Mouse (Mus musculus) forebrain, embryonic 12.5 days (tissue): ENCODE data around the gene Mrs2. TPM values are rescaled to one million over a fixed set of nuclear protein-coding genes. Genes with fewer than 3 reads are reported as not detected.
"Not testable (repeated sequence)": the region's sequence is repeated elsewhere in the genome, so short reads cannot be mapped to it uniquely, and the experiment has no call there.

Experiments used
- ATAC-seq: fragments of 200-750 bp; cut with Nextera tagmentation; 2 replicates; pipeline ENCODE4 v1.8.0; 2017; ENCODE audit warnings: moderate TSS enrichment; ENCODE audit not compliant: low FRiP score
- H3K27ac ChIP-seq: fragments of 300-500 bp; sonication (generic); 2 replicates; pipeline ENCODE4 v1.5.1; 2016; ENCODE audit warnings: mild to moderate bottlenecking
- H3K27me3 ChIP-seq: fragments of 300-500 bp; sonication (generic); 2 replicates; pipeline ENCODE4 v1.6.1; 2016; ENCODE audit warnings: mild to moderate bottlenecking
- H3K36me3 ChIP-seq: fragments of 300-500 bp; sonication (generic); replicated peaks from 2 replicates; pipeline ENCODE4 v1.6.1; 2016; ENCODE audit warnings: mild to moderate bottlenecking
- H3K4me1 ChIP-seq: fragments of 300-500 bp; sonication (generic); 2 replicates; pipeline ENCODE4 v1.6.1; 2016
- H3K4me2 ChIP-seq: fragments of 300-500 bp; sonication (generic); 2 replicates; pipeline ENCODE4 v1.6.1; 2016; ENCODE audit warnings: mild to moderate bottlenecking, moderate library complexity
- H3K4me3 ChIP-seq: fragments of 300-500 bp; sonication (generic); replicated peaks from 2 replicates; pipeline ENCODE4 v1.5.1; 2016; ENCODE audit warnings: mild to moderate bottlenecking
- H3K9ac ChIP-seq: fragments of 300-500 bp; sonication (generic); 2 replicates; pipeline ENCODE4 v1.6.1; 2016; ENCODE audit warnings: mild to moderate bottlenecking
- H3K9me3 ChIP-seq: fragments of 300-500 bp; sonication (generic); 2 replicates; pipeline ENCODE4 v1.6.1; 2016
- WGBS: fragments of 180-500 bp; shearing (Covaris S2); methylation state at CpG from one replicate; pipeline ENCODE4 v1.1.7; 2016; 5-methylcytosine and 5-hydroxymethylcytosine counted together
- polyA plus RNA-seq: library from polyadenylated mRNA; unstranded; fragments of >200 nt; fragmentation: Nextera tagmentation; extraction: Ambion mirVana; gene quantifications from 2 replicates; pipeline ENCODE4 v1.2.1, GENCODE M21; 2016

Gene Mrs2
- polyA plus RNA-seq, 1 experiment from 2014 or later = 23.8 TPM

DNA sequence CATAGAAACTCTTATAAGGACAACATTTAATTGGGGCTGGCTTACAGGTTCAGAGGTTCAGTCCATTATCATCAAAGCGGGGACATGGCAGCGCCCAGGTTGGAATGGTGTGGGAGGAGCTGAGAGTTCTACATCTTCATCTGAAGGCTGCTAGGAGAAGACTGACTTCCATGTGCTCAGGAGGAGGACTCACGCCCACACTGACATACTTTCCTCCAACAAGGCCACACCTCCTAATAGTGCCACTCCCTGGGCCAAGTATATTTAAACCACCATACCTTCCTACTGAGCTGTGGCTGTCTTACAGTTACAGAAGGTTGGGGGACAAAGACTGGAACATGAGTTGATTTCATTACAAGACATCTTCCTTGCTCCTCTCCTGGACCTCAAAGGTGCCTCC is 48.4 kb downstream of the Mrs2 start:
- not testable (repeated sequence) for H3K36me3 ChIP-seq, H3K4me3 ChIP-seq, H3K4me1 ChIP-seq, H3K27ac ChIP-seq, H3K4me2 ChIP-seq, H3K27me3 ChIP-seq, H3K9ac ChIP-seq, H3K9me3 ChIP-seq, ATAC-seq
- WGBS = 89% methylated on average over 3 of the region's 3 CpGs

DNA sequence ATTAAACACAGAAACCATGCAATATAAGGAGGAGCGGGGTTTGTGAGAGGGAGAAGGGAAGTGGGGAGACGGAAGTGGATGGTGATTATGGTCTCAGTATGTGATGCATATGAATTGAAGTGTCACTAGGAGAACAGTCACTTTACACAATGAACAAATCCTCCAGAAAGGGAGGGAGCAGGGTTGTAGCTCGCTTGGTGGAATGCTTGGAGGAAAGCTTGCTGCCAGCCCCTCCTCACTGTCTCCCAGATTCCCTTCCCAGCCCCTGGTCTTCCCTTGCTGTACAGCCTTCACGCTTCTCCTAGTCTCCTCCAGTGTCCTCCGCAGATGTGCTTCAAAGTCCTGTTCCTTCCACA is 54.4 kb downstream of the Mrs2 start:
- Histone ChIP-seq H3K9me3 (no peaks in the 10 kb centered on the region), H3K36me3 (no peaks in the 10 kb centered on the region), H3K9ac (no peak overlapping the region), H3K4me2 (peak overlapping the region; percentile 44), H3K27ac (no peak overlapping the region), H3K4me1 (0 out of 2 replicates have a peak, but pooled peaks cover 8% of the 10 kb centered on the region), H3K4me3 (peak overlapping the region; percentile 22; the same call in 1 of the 2 replicates), H3K27me3 (no peaks in the 10 kb centered on the region)
- WGBS = 42% methylated on average over 5 of the region's 5 CpGs
- no peak for ATAC-seq

DNA sequence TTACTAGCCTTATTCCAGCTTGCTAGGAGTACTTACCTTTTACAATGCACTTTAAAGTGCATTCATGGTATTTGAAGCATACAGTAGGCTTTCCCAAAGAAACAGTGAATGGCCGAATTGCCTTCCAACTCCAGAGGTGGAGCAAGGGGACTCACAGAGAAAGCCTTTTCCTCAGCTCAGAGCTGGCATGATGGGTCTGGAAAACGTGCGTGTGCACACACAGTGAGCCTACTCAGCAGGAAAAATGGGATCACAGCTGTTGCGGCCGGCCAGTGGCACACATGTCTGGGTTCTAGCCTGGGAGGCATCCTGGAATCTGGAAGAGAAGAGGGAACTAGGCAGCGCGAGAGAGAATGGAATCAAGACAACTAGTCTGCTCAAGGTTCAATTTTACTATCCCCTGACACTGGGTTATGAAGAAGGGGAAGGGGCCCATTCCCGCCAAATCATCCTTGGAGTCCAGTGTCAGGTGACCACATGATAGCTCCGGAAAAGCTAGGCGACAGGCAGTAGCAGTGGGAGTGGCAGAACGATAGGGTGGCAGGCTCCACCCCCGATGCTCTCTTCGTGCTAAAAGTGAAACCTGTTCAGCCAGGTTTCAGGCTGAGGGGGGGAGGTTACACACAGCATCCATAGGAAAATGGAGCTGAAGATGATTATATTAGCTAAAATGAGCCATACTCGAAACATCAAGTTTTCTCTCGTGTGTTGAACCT is 54.9 kb downstream of the Mrs2 start:
- Histone ChIP-seq H3K4me3 (peak overlapping the region; percentile 22; the same call in 1 of the 2 replicates), H3K9ac (no peak overlapping the region), H3K9me3 (no peaks in the 10 kb centered on the region), H3K4me2 (peak overlapping the region; percentile 44), H3K4me1 (0 out of 2 replicates have a peak, but pooled peaks cover 8% of the 10 kb centered on the region), H3K36me3 (no peaks in the 10 kb centered on the region), H3K27me3 (no peaks in the 10 kb centered on the region), H3K27ac (no peak overlapping the region)
- WGBS = 22% methylated on average over 15 of the region's 15 CpGs
- ATAC-seq = no peak

DNA sequence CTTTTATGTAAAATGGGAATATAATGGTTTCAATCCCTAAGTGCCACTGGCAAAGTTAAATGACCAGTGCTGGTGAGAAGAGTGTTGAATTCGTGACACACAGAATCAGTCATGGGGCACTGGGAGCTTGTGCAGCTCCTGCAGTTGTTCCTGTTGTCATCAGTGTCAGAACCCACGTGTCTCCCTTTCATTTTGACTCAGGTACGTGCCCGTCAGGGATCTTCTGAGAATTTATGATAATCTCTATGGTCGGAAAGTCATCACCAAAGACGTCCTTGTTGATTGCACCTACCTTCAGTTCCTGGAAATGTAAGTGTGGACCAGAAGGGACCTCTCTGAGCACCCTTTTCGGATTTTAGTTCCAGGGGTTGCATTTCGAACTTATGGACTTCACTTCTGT is 58.1 kb downstream of the Mrs2 start:
- Histone ChIP-seq H3K4me1 (0 out of 2 replicates have a peak, but pooled peaks cover 8% of the 10 kb centered on the region), H3K4me3 (no peak overlapping the region), H3K9ac (no peak overlapping the region), H3K9me3 (no peaks in the 10 kb centered on the region), H3K27ac (no peak overlapping the region), H3K36me3 (no peaks in the 10 kb centered on the region), H3K27me3 (no peaks in the 10 kb centered on the region), H3K4me2 (no peak overlapping the region)
- WGBS = 89% methylated on average over 8 of the region's 8 CpGs
- no peak for ATAC-seq

DNA sequence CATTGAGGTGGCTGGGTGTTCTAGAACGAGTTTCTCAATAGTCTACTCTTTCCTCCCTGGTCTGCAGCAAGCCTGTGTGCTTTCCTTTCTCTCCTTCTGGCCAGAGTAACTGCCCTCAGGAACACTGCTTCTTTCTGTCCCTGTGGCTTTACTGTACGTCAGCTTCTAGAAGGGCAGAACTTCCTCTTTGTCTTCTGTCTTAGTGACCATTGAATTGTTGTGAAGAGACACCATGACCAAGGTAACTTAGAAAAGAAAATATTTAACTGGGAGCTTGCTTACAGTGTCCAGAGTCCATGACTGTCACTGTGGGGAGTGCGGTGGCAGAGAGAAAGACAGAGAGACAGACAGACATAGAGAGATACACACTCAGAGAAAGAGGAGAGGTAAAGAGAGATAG is 60.1 kb downstream of the Mrs2 start:
- ATAC-seq = no peak
- no peak overlapping the region for H3K4me2 ChIP-seq
- no peaks in the 10 kb centered on the region for H3K27me3 ChIP-seq
- no peaks in the 10 kb centered on the region for H3K4me1 ChIP-seq
- no peaks in the 10 kb centered on the region for H3K9me3 ChIP-seq
- H3K27ac ChIP-seq = no peak overlapping the region
- 76% methylated on average over 3 of the region's 3 CpGs for WGBS
- H3K4me3 ChIP-seq = no peak overlapping the region
- H3K9ac ChIP-seq = no peak overlapping the region
- no peaks in the 10 kb centered on the region for H3K36me3 ChIP-seq

DNA sequence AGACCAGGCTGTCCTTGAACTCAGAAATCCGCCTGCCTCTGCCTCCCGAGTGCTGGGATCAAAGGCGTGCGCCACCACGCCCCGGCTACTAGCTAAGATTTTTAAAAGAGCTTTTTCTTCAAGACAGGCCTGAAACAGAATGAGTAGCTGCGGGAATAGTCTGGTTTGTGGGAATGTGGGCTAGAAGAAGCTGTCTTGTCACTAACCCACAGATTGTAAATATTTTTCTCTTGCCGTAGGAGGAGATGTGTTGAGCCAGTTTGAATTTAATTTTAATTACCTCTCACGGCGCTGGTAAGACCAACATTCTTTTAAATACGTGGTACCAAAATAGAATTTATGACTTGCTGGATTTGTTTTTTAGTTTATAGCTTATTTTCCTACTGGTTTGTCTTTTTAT is 61.5 kb downstream of the Mrs2 start:
- no peak overlapping the region for H3K4me3 ChIP-seq
- H3K36me3 ChIP-seq = no peaks in the 10 kb centered on the region
- WGBS = 91% methylated on average over 11 of the region's 11 CpGs
- no peak overlapping the region for H3K4me2 ChIP-seq
- no peak overlapping the region for H3K27ac ChIP-seq
- no peaks in the 10 kb centered on the region for H3K27me3 ChIP-seq
- H3K4me1 ChIP-seq = no peaks in the 10 kb centered on the region
- no peaks in the 10 kb centered on the region for H3K9me3 ChIP-seq
- ATAC-seq = no peak
- H3K9ac ChIP-seq = no peak overlapping the region

DNA sequence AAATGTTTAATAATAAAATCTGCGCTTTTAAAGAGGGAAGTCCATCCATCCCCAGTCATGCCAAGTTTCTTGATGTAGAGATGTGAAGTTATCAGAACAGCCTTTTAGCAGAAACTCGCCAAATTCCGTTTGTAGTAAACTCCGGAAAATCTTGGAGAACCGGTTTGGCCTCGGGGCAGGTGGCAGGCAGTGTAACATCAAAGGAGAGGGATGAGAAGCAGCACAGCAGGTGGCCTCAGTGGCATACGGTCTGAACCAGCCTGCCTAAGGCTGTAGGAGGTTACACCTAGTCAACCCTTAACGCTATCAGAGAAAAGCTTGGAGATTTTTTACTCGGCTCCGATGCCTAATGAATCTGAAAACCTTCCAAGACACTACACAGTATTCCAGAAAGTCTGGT is 64.7 kb downstream of the Mrs2 start:
- H3K4me2 ChIP-seq = no peak overlapping the region
- H3K9ac ChIP-seq = no peak overlapping the region
- H3K27ac ChIP-seq = no peak overlapping the region
- H3K36me3 ChIP-seq = no peaks in the 10 kb centered on the region
- H3K9me3 ChIP-seq = no peaks in the 10 kb centered on the region
- no peaks in the 10 kb centered on the region for H3K4me1 ChIP-seq
- 25% methylated on average over 10 of the region's 10 CpGs for WGBS
- ATAC-seq = no peak
- no peak overlapping the region for H3K4me3 ChIP-seq
- no peaks in the 10 kb centered on the region for H3K27me3 ChIP-seq

DNA sequence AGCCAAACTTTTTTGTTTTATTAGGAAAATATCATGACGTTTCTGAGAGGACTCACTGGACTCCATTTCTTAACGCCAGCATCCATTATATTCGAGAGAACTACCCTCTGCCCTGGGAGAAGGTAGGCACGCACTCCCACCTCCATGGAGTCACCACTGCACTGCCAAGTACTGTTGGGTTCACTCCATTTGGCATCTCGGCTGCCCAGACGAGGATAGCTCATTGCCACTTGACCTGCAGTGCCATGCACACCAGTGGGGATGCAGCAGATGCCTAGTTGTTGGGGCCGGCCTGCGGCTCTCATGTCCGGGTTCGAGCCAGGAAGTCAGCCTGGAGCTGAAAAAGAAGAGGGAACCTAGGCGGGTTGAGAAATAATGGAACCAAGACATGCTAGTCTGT is 65.1 kb downstream of the Mrs2 start:
- H3K9me3 ChIP-seq = no peaks in the 10 kb centered on the region
- no peak overlapping the region for H3K4me3 ChIP-seq
- 61% methylated on average over 11 of the region's 11 CpGs for WGBS
- no peak overlapping the region for H3K27ac ChIP-seq
- no peak overlapping the region for H3K4me2 ChIP-seq
- H3K9ac ChIP-seq = no peak overlapping the region
- no peaks in the 10 kb centered on the region for H3K27me3 ChIP-seq
- H3K4me1 ChIP-seq = no peaks in the 10 kb centered on the region
- no peaks in the 10 kb centered on the region for H3K36me3 ChIP-seq
- no peak for ATAC-seq

DNA sequence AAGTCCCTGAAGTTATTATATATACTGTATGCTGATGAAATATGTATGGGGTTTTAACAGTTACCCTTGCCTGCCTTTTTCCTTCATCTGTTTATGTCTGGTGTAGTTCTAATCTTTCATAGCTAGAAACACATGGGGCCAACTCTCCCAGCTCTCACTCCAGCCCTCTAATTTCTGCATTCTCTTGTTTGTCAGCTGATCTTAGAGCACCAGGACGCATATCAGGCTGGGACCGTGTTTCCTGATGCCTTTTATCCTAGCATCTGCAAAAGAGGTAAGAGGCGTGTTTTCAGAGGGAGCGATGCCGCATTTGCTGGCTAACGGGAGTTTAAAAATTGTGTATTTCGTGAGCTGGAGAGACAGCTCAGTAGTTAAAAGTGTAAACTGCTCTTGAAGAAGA is 67.5 kb downstream of the Mrs2 start:
- H3K9me3 ChIP-seq = no peaks in the 10 kb centered on the region
- no peaks in the 10 kb centered on the region for H3K36me3 ChIP-seq
- 83% methylated on average over 7 of the region's 7 CpGs for WGBS
- no peak overlapping the region for H3K9ac ChIP-seq
- H3K4me3 ChIP-seq = no peak overlapping the region
- no peak overlapping the region for H3K4me2 ChIP-seq
- no peak overlapping the region for H3K27ac ChIP-seq
- no peak for ATAC-seq
- H3K4me1 ChIP-seq = no peaks in the 10 kb centered on the region
- H3K27me3 ChIP-seq = no peaks in the 10 kb centered on the region

DNA sequence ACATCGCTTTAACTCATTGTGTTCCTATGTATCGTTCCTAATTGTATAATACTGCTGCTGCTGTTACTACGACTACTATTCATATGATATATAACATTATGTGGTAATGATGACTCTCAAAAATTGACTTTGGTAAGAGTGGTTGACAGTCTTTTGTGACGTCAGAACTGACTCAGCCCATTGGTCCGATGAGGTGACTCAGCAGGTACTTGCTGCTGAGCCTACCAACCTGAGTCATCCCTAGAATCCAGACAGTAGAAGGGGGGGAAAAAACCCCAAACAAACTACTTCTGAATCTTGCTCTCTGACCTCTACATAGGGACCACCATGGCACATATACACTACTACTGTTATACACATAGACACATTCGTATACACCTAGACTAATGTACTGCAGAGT is 71.3 kb downstream of the Mrs2 start:
- Histone ChIP-seq H3K4me2 (no peak overlapping the region), H3K36me3 (no peaks in the 10 kb centered on the region), H3K4me3 (no peak overlapping the region), H3K4me1 (peaks cover 4% of the 10 kb centered on the region; the same call in 1 of the 2 replicates), H3K27ac (no peak overlapping the region), H3K9me3 (no peaks in the 10 kb centered on the region), H3K27me3 (no peaks in the 10 kb centered on the region), H3K9ac (no peak overlapping the region)
- 90% methylated on average over 6 of the region's 6 CpGs for WGBS
- ATAC-seq = no peak

DNA sequence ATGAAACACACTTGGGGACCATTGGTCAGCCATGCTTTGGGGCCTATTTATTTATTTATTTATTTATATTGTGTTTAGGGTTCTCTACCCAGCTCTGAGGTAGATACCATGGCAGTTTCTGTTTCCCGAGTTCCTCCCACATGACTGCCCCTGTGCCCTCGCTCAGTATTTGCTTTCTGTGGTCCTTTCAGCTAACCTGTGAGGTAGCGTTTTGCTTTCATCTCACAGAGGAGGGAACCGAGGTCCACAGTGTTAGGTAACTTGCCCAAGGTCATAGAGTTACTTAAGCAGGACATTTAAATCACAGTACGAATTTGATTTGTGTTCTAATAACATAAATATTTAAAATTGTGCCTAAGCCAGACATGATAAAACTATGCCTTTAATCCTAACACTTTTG is 73.0 kb downstream of the Mrs2 start:
- Histone ChIP-seq H3K27me3 (0 out of 2 replicates have a peak, but pooled peaks cover 4% of the 10 kb centered on the region), H3K27ac (no peak overlapping the region), H3K36me3 (no peaks in the 10 kb centered on the region), H3K4me2 (no peak overlapping the region), H3K4me3 (no peak overlapping the region), H3K9ac (no peak overlapping the region), H3K9me3 (no peaks in the 10 kb centered on the region), H3K4me1 (peaks cover 8% of the 10 kb centered on the region; the same call in 1 of the 2 replicates)
- 91% methylated on average over 5 of the region's 5 CpGs for WGBS
- no peak for ATAC-seq

DNA sequence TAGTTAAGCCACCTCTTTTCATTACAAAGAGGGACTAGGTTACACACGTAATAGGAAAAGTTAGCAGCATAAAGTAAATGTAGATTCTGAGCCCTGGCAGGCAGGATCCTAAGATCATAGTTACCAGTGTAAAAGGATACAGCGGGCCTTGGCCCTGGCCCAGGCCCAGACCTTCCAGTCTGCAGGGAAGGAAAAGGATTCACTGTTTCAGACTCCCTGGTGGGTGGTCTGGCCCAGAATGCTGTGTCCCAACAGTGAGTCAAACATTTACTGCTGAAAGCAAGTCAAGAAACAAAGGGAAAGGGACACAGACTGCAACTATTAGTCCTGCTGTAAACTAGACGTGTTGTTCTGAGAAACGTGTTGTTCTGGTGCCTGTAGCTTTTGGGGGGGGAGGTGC is 74.6 kb downstream of the Mrs2 start:
- no peak overlapping the region for H3K9ac ChIP-seq
- no peak overlapping the region for H3K4me2 ChIP-seq
- WGBS = 23% methylated on average over 4 of the region's 4 CpGs
- no peak overlapping the region for H3K27ac ChIP-seq
- no peak overlapping the region for H3K4me3 ChIP-seq
- H3K9me3 ChIP-seq = no peaks in the 10 kb centered on the region
- no peak for ATAC-seq
- H3K27me3 ChIP-seq = 0 out of 2 replicates have a peak, but pooled peaks cover 4% of the 10 kb centered on the region
- H3K4me1 ChIP-seq = peaks cover 8% of the 10 kb centered on the region; the same call in 1 of the 2 replicates
- no peaks in the 10 kb centered on the region for H3K36me3 ChIP-seq

DNA sequence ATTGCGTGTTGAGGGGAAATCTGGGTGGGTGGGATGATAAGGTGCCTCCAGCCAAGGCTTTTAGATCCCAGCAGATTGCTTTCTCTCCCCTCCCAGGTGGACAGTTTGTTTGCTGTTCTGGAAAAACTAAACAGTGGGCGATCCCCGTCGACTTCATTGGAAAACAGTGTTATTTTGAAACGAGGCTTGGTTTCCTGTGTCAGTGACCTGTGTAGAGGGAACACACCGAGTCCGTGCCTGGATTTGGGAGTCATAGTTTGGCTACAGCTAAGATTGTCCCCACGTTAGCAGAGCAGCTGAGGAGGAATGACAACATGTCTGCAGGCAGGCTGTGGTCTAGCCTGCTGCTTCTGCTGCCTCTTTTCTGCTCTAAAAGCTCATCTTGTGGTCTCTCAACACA is 76.9 kb downstream of the Mrs2 start:
- H3K4me3 ChIP-seq = no peak overlapping the region
- H3K9ac ChIP-seq = no peak overlapping the region
- no peak overlapping the region for H3K4me2 ChIP-seq
- no peaks in the 10 kb centered on the region for H3K9me3 ChIP-seq
- H3K36me3 ChIP-seq = no peaks in the 10 kb centered on the region
- ATAC-seq = no peak
- H3K27me3 ChIP-seq = 0 out of 2 replicates have a peak, but pooled peaks cover 4% of the 10 kb centered on the region
- peaks cover 8% of the 10 kb centered on the region; the same call in 1 of the 2 replicates for H3K4me1 ChIP-seq
- WGBS = 89% methylated on average over 8 of the region's 8 CpGs
- H3K27ac ChIP-seq = no peak overlapping the region
